8 mouse cellular contexts compared by ENCODE assay signal in genomic region chr1:86434439-86435201, GRCm38 (mm10). TPM values are rescaled to one million over a fixed set of nuclear protein-coding genes. Genes with fewer than 3 reads are reported as not detected.
DNase-seq lines count a peak whose midpoint lies in the region; ATAC-seq and TF ChIP-seq lines count a peak whose summit lies in the region.

No protein-coding gene starts in this region.

- 0 out of 2 replicates have a peak, but pooled peaks have one; percentile 31 for TF ChIP-seq POLR2A in limb, embryonic 14.5 days (IDR thresholded peaks at IDR 0.05; ENCODE audit: borderline replicate concordance, extremely low read depth, insufficient read depth, insufficient read length)

- H3K9me3 ChIP-seq in embryonic facial prominence, embryonic 13.5 days, result no peaks in the 10 kb centered on the region
- no peaks in the 10 kb centered on the region for H3K9me3 ChIP-seq in limb, embryonic 14.5 days (ENCODE audit: control insufficient read depth, low read length)
- no peaks in the 10 kb centered on the region for H3K9me3 ChIP-seq in midbrain, postnatal 0 days (ENCODE audit: low read length)

- peaks cover 29% of the 10 kb centered on the region for H3K4me1 ChIP-seq in embryonic facial prominence, embryonic 13.5 days
- peaks cover 24% of the 10 kb centered on the region for H3K4me1 ChIP-seq in limb, embryonic 14.5 days (ENCODE audit: control insufficient read depth, insufficient read depth, low read length)
- peaks cover 6% of the 10 kb centered on the region; the same call in 1 of the 2 replicates for H3K4me1 ChIP-seq in midbrain, postnatal 0 days (ENCODE audit: insufficient read depth, low read length)

- peak overlapping the region; percentile 60 for H3K4me3 ChIP-seq in embryonic facial prominence, embryonic 13.5 days
- peak overlapping the region; percentile 48 for H3K4me3 ChIP-seq in limb, embryonic 14.5 days (replicated peaks; ENCODE audit: low read length)
- peak overlapping the region; percentile 42 for H3K4me3 ChIP-seq in midbrain, postnatal 0 days (ENCODE audit: low read depth, low read length)

- H3K4me2 ChIP-seq in embryonic facial prominence, embryonic 13.5 days, result peak overlapping the region; percentile 80
- peak overlapping the region; percentile 89 for H3K4me2 ChIP-seq in limb, embryonic 14.5 days (replicated peaks; ENCODE audit: low read depth, low read length, severe bottlenecking)
- H3K4me2 ChIP-seq in midbrain, postnatal 0 days (ENCODE audit: low read depth, low read length, poor library complexity, severe bottlenecking), result peak overlapping the region; percentile 86

- no peaks in the 10 kb centered on the region for H3K36me3 ChIP-seq in embryonic facial prominence, embryonic 13.5 days
- no peaks in the 10 kb centered on the region for H3K36me3 ChIP-seq in limb, embryonic 14.5 days (ENCODE audit: control insufficient read depth, insufficient read depth, low read length)
- H3K36me3 ChIP-seq in midbrain, postnatal 0 days (ENCODE audit: insufficient read depth, low read length), result no peaks in the 10 kb centered on the region

- peak; percentile 86 for ATAC-seq in embryonic facial prominence, embryonic 13.5 days (ENCODE audit: insufficient number of reproducible peaks, insufficient read depth, low FRiP score, low TSS enrichment, low read depth)
- peak; percentile 92 for ATAC-seq in limb, embryonic 14.5 days (ENCODE audit: low FRiP score, low read depth)
- ATAC-seq in midbrain, postnatal 0 days (ENCODE audit: low FRiP score), result peak; percentile 91

- peak; percentile 92 for DNase-seq in 3134 (ENCODE audit: extremely low read depth, insufficient read length, low spot score)
- peak; percentile 99 for DNase-seq in adrenal gland, postnatal 36 days
- peak; percentile 99 for DNase-seq in heart, adult 8-10 months (ENCODE audit: low spot score)
- peak; percentile 98 for DNase-seq in kidney, adult 9 months
- peak; percentile 98 for DNase-seq in limb, embryonic 14.5 days (ENCODE audit: low spot score)
- peak; percentile 99 for DNase-seq in midbrain, postnatal 0 days (ENCODE audit: low spot score)
- DNase-seq in spleen, postnatal 14 days (ENCODE audit: low spot score in 2 of 2), result peak; percentile 94 to 98

- peak overlapping the region; percentile 85 for H3K9ac ChIP-seq in embryonic facial prominence, embryonic 13.5 days
- peak overlapping the region; percentile 70 for H3K9ac ChIP-seq in limb, embryonic 14.5 days (ENCODE audit: low read depth, low read length, severe bottlenecking)
- H3K9ac ChIP-seq in midbrain, postnatal 0 days (replicated peaks; ENCODE audit: low read length, poor library complexity, severe bottlenecking), result peak overlapping the region; percentile 74

- peak overlapping the region; percentile 98 for H3K27ac ChIP-seq in embryonic facial prominence, embryonic 13.5 days
- H3K27ac ChIP-seq in limb, embryonic 14.5 days (replicated peaks; ENCODE audit: low read depth, low read length), result peak overlapping the region; percentile 97
- peak overlapping the region; percentile 96 for H3K27ac ChIP-seq in midbrain, postnatal 0 days (ENCODE audit: low read depth, low read length)

- H3K27me3 ChIP-seq in embryonic facial prominence, embryonic 13.5 days, result no peaks in the 10 kb centered on the region
- no peaks in the 10 kb centered on the region for H3K27me3 ChIP-seq in limb, embryonic 14.5 days (ENCODE audit: control insufficient read depth, insufficient read depth, low read length)
- H3K27me3 ChIP-seq in midbrain, postnatal 0 days (ENCODE audit: insufficient read depth, low read length), result no peaks in the 10 kb centered on the region

- WGBS in embryonic facial prominence, embryonic 13.5 days, result 3% methylated on average over 46 of the region's 46 CpGs
- 7% methylated on average over 32 of the region's 46 CpGs for WGBS in limb, embryonic 14.5 days
- WGBS in midbrain, postnatal 0 days, result 2% methylated on average over 42 of the region's 46 CpGs

- TF ChIP-seq CTCF in midbrain, postnatal 0 days (IDR thresholded peaks at IDR 0.05), result no peak

RNA-seq across cellular contexts. Expression of gene Tex44, which starts 8.5 kb away (rescaled TPM):
- total RNA-seq in adrenal gland, postnatal 36 days (2021), result not detected
- polyA plus RNA-seq in embryonic facial prominence, embryonic 13.5 days (2015; fragmentation: Nextera tagmentation; extraction: Ambion mirVana), result not detected in 2 replicates
- total RNA-seq in heart, adult 8-10 months (2022), result not detected
- polyA plus RNA-seq in limb, embryonic 14.5 days (2012; rRNA removed), result not detected in 2 replicates
- polyA plus RNA-seq in limb, embryonic 14.5 days (2014; fragmentation: Nextera tagmentation; extraction: Ambion mirVana), result not detected in 2 replicates
- total RNA-seq in midbrain, postnatal 0 days (2014; rRNA removed), result 0.14 TPM in 1 of 2 replicates, not detected in the other
- not detected in 2 replicates for polyA plus RNA-seq in midbrain, postnatal 0 days (2015; fragmentation: Nextera tagmentation; extraction: Ambion mirVana)

RNA-seq across cellular contexts. Expression of gene Nmur1, which starts 8.6 kb away (rescaled TPM):
- total RNA-seq in adrenal gland, postnatal 36 days (2021), result not detected
- not detected in 2 replicates for polyA plus RNA-seq in embryonic facial prominence, embryonic 13.5 days (2015; fragmentation: Nextera tagmentation; extraction: Ambion mirVana)
- not detected for total RNA-seq in heart, adult 8-10 months (2022)
- polyA plus RNA-seq in limb, embryonic 14.5 days (2012; rRNA removed), result 0.09 TPM in 1 of 2 replicates, not detected in the other
- 0.17 TPM in 1 of 2 replicates, not detected in the other for polyA plus RNA-seq in limb, embryonic 14.5 days (2014; fragmentation: Nextera tagmentation; extraction: Ambion mirVana)
- total RNA-seq in midbrain, postnatal 0 days (2014; rRNA removed), result not detected in 2 replicates
- 0.27 and 0.33 TPM in 2 replicates for polyA plus RNA-seq in midbrain, postnatal 0 days (2015; fragmentation: Nextera tagmentation; extraction: Ambion mirVana)

Comparison
In these comparisons a context has a peak if more than half of its experiments do, and no peak if none do; other contexts are left out.
1. Peak in every context shown above with its lines: DNase-seq, ATAC-seq, H3K4me3 ChIP-seq and H3K27ac ChIP-seq.